Mouse (Mus musculus) cerebellum, postnatal 25 days (tissue): ENCODE data around the gene Mpc1.
"Not testable (repeated sequence)": the region's sequence is repeated elsewhere in the genome, so short reads cannot be mapped to it uniquely, and the experiment has no call there.

ENCODE experiments used
- DNase-seq, 2 experiments: peaks; one replicate each; pipeline ENCODE4 v3.0.0; 2021; ENCODE audit warnings: mixed read lengths in 2 of 2

The Mpc1 gene

GRCm38 (mm10) chr17:8283526-8284253, 986 bp downstream of the Mpc1 start:
- DNase-seq, result peak; percentile 98

- peak; percentile 69 to 70 for DNase-seq
Observed at GRCm38 (mm10) chr17:8284254-8284661, 1.6 kb downstream of the Mpc1 start.

- DNase-seq, result no peak
Observed at GRCm38 (mm10) chr17:8285056-8285455, 2.4 kb downstream of the Mpc1 start.

- no peak for DNase-seq
Observed at GRCm38 (mm10) chr17:8286987-8287386, 4.3 kb downstream of the Mpc1 start.

GRCm38 (mm10) chr17:8289993-8290679, 7.4 kb downstream of the Mpc1 start:
- DNase-seq, result no peak

GRCm38 (mm10) chr17:8290736-8291135, 8.0 kb downstream of the Mpc1 start:
- no peak for DNase-seq

- DNase-seq, result no peak
Observed at GRCm38 (mm10) chr17:8295825-8296224, 13.1 kb downstream of the Mpc1 start.

GRCm38 (mm10) chr17:8296313-8296844, 13.7 kb downstream of the Mpc1 start:
- DNase-seq, result no peak

GRCm38 (mm10) chr17:8297746-8298145, 15.0 kb downstream of the Mpc1 start:
- DNase-seq, result no peak

GRCm38 (mm10) chr17:8298281-8298680, 15.6 kb downstream of the Mpc1 start:
- no peak for DNase-seq

GRCm38 (mm10) chr17:8299524-8299923, 16.8 kb downstream of the Mpc1 start:
- DNase-seq, result no peak

- no peak for DNase-seq
Observed at GRCm38 (mm10) chr17:8301515-8301914, 18.8 kb downstream of the Mpc1 start.

- DNase-seq, result no peak
Observed at GRCm38 (mm10) chr17:8302772-8303438, 20.2 kb downstream of the Mpc1 start.

GRCm38 (mm10) chr17:8303671-8304070, 21.0 kb downstream of the Mpc1 start:
- no peak for DNase-seq

GRCm38 (mm10) chr17:8305801-8306200, 23.1 kb downstream of the Mpc1 start:
- DNase-seq, result peak; percentile 20 to 21

GRCm38 (mm10) chr17:8310838-8311614, 28.3 kb downstream of the Mpc1 start, which contains the start of gene Sft2d1:
Gene Sft2d1, plus strand, starts transcription at chr17:8311102.
- DNase-seq, result peak; percentile 98 to 99

- DNase-seq, result no peak
Observed at GRCm38 (mm10) chr17:8311751-8312150, 29.0 kb downstream of the Mpc1 start.

GRCm38 (mm10) chr17:8313976-8314375, 31.3 kb downstream of the Mpc1 start:
- no peak for DNase-seq

- DNase-seq, result peak in 1 of 2 experiments; percentile 23
Observed at GRCm38 (mm10) chr17:8316251-8316650, 33.5 kb downstream of the Mpc1 start.

- not testable (repeated sequence) for DNase-seq
Observed at GRCm38 (mm10) chr17:8326877-8327276, 44.2 kb downstream of the Mpc1 start.

- DNase-seq, result peak in 1 of 2 experiments; percentile 34
Observed at GRCm38 (mm10) chr17:8328511-8329174, 45.9 kb downstream of the Mpc1 start.

GRCm38 (mm10) chr17:8330602-8331001, 47.9 kb downstream of the Mpc1 start:
- no peak for DNase-seq
